Mouse (Mus musculus) heart, postnatal 0 days (tissue): Measurements from ENCODE around the gene Celf2. TPM values are rescaled to one million over a fixed set of nuclear protein-coding genes. Genes with fewer than 3 reads are reported as not detected.

Source experiments
- ATAC-seq: fragments of 200-750 bp; cut with Nextera tagmentation; 2 replicates; pipeline ENCODE4 v1.8.0; 2017; ENCODE audit warnings: low read depth, moderate number of reproducible peaks, moderate library complexity; ENCODE audit not compliant: insufficient read depth
- DNase-seq: peaks from one replicate; pipeline ENCODE4 v3.0.0-alpha.2; 2016; ENCODE audit warnings: low spot score
- H3K27ac ChIP-seq: fragments of 300-500 bp; sonication (generic); 2 replicates; pipeline ENCODE4 v1.5.1; 2014; ENCODE audit warnings: low read depth, mild to moderate bottlenecking
- H3K27me3 ChIP-seq: fragments of 300-500 bp; sonication (generic); 2 replicates; pipeline ENCODE4 v1.6.1; 2014; ENCODE audit warnings: low read length, mixed read lengths; ENCODE audit not compliant: control insufficient read depth, insufficient read depth
- H3K36me3 ChIP-seq: fragments of 300-500 bp; sonication (generic); replicated peaks from 2 replicates; pipeline ENCODE4 v1.6.1; 2014; ENCODE audit warnings: low read length, mixed read lengths; ENCODE audit not compliant: control insufficient read depth, insufficient read depth
- H3K4me1 ChIP-seq: fragments of 300-500 bp; sonication (generic); 2 replicates; pipeline ENCODE4 v1.6.1; 2014; ENCODE audit warnings: antibody characterized with exemption; ENCODE audit not compliant: control insufficient read depth, insufficient read depth
- H3K4me2 ChIP-seq: fragments of 300-500 bp; sonication (generic); 2 replicates; pipeline ENCODE4 v1.6.1; 2014; ENCODE audit warnings: low read depth, mild to moderate bottlenecking, low read length, moderate library complexity
- H3K4me3 ChIP-seq: fragments of 300-500 bp; sonication (generic); 2 replicates; pipeline ENCODE4 v1.5.1; 2014; ENCODE audit warnings: low read depth, low read length
- H3K9ac ChIP-seq: fragments of 300-500 bp; sonication (generic); replicated peaks from 2 replicates; pipeline ENCODE4 v1.6.1; 2014; ENCODE audit warnings: low read depth, low read length, mixed read lengths
- H3K9me3 ChIP-seq: fragments of 300-500 bp; sonication (generic); replicated peaks from 2 replicates; pipeline ENCODE4 v1.6.1; 2016; ENCODE audit warnings: low read length; ENCODE audit not compliant: control insufficient read depth
- CTCF ChIP-seq: IDR thresholded peaks from 2 replicates; pipeline ENCODE4 v1.5.1; 2016; ENCODE audit warnings: antibody characterized with exemption, control low read depth, low read depth
- EP300 ChIP-seq: IDR thresholded peaks from 2 replicates; pipeline ENCODE4 v1.6.1; 2016; ENCODE audit warnings: antibody characterized with exemption, low read depth
- WGBS: fragments of 180-500 bp; shearing (Covaris S2); extraction: QIAGEN DNeasy Blood & Tissue Kit; methylation state at CpG from one replicate; pipeline ENCODE4 v1.1.7; 2014; 5-methylcytosine and 5-hydroxymethylcytosine counted together
- polyA plus RNA-seq: library from polyadenylated mRNA; unstranded; fragments of >200 nt; fragmentation: Nextera tagmentation; extraction: Ambion mirVana; gene quantifications from 2 replicates; pipeline ENCODE4 v1.2.1, GENCODE M21; 2015
- total RNA-seq: library from RNA; depleted of rRNA; stranded (reverse); fragments of >200 nt; gene quantifications from 2 replicates; pipeline ENCODE4 v1.2.3, GENCODE M21; 2014; ENCODE audit warnings: low replicate concordance

Celf2 gene
- total and polyA plus RNA-seq, 2 experiments from 2014 or later: 47.6 to 64.9 TPM

DNA sequence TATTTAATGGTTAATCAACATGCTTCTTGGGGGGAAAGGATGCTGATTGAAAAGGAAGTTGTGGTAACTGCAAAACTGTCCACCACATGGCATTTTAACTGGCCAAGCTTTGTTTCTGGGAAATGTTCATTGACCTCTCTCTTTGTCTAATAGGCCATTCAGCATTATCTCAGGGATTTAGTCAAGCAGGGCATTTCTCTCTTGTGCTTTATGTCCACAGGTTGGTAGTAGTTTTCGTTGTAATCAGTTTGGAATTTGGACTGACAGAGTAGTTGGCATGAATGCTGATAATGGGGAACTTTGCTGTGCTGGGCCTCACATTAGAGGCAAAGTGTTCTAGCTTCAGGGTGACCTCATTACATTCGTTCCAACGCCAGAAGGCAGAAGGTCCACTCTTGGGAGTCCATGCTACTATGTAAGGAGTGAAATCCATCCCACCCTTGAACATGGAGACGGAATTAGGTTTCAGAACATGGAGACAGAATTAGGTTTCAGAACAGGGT, 363.8 kb downstream of the Celf2 start:
- DNase-seq: no peak
- Histone ChIP-seq H3K9ac (no peak overlapping the region), H3K27ac (no peak overlapping the region), H3K4me2 (no peak overlapping the region), H3K4me3 (no peak overlapping the region), H3K9me3 (no peaks in the 10 kb centered on the region), H3K27me3 (no peaks in the 10 kb centered on the region), H3K36me3 (no peaks in the 10 kb centered on the region), H3K4me1 (no peaks in the 10 kb centered on the region)
- TF ChIP-seq CTCF: no peak
- TF ChIP-seq EP300: no peak
- ATAC-seq: no peak
- 50% methylated on average over 4 of the region's 4 CpGs for WGBS

DNA sequence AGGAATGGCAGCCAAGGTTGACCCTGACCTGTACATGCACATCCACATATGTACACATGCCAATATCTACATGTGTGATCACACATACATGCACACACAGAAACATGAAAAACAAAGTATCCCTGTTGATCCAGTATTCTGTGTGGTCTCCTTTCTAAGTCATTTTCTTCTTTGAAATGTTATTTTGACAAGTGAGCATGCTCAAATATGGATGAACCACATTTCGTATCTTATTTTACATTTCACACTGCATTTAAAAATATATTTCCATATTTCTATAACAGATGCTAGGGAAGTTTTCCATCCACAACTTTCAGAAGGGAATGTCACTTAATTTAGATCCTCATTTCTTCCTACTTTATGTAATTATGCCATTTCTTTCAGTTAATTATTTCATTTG, 364.5 kb downstream of the Celf2 start:
- Histone ChIP-seq H3K36me3 (no peaks in the 10 kb centered on the region), H3K4me1 (no peaks in the 10 kb centered on the region), H3K9me3 (no peaks in the 10 kb centered on the region), H3K27me3 (no peaks in the 10 kb centered on the region), H3K27ac (no peak overlapping the region), H3K4me3 (no peak overlapping the region), H3K4me2 (no peak overlapping the region), H3K9ac (no peak overlapping the region)
- ATAC-seq: no peak
- no peak for TF ChIP-seq CTCF
- no peak for TF ChIP-seq EP300
- 90% methylated on average over 1 of the region's 1 CpGs for WGBS
- DNase-seq: no peak

DNA sequence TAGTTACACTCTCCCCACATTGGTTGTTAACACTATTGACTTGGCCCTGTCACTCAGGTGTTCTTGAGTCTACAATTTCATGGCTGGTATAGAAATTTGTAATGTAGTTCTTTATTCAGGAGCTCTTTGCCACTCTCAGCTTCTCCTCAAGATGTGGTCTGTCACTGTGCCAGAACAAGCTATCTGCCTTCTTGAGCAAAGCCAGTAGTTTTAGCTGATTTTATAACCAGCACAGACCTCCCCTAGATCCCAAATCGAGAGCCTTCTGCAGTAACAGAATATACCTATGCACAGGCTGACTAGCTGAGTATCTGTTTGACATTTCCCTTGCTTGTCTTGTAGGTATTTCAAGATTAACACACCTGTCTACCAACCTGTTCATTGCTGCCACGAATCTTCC, 386.0 kb downstream of the Celf2 start:
- no peak overlapping the region for H3K4me3 ChIP-seq
- H3K27ac ChIP-seq: no peak overlapping the region
- ATAC-seq (no peak), DNase-seq (no peak)
- TF ChIP-seq CTCF: no peak
- TF ChIP-seq EP300: no peak
- no peaks in the 10 kb centered on the region for H3K36me3 ChIP-seq
- no peaks in the 10 kb centered on the region for H3K27me3 ChIP-seq
- 72% methylated on average over 2 of the region's 2 CpGs for WGBS
- no peak overlapping the region for H3K4me2 ChIP-seq
- no peaks in the 10 kb centered on the region for H3K9me3 ChIP-seq
- H3K4me1 ChIP-seq: no peaks in the 10 kb centered on the region
- H3K9ac ChIP-seq: no peak overlapping the region

DNA sequence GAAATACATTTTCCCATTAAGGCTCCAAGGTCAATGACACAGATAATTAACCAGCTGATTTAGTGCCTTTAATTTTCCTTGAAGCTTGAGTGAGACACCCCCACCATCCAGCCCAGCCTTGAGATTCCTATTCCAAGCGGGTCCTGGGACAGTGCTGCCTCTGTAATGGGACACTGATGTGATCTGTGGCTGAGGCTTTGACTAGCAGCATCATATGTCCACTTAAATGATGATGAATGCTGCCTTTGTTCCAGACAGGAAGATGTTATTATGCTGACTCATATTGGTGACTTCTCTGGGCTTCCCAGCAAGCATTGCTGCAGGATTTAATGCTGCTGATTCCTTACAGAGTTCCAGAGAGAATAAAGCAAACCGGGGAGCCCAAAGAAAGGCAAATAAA, 393.6 kb downstream of the Celf2 start:
- H3K36me3 ChIP-seq: no peaks in the 10 kb centered on the region
- ATAC-seq (no peak), DNase-seq (no peak)
- no peak overlapping the region for H3K4me2 ChIP-seq
- 44% methylated on average over 2 of the region's 2 CpGs for WGBS
- H3K4me3 ChIP-seq: no peak overlapping the region
- no peaks in the 10 kb centered on the region for H3K4me1 ChIP-seq
- no peak overlapping the region for H3K27ac ChIP-seq
- H3K9ac ChIP-seq: no peak overlapping the region
- no peaks in the 10 kb centered on the region for H3K9me3 ChIP-seq
- no peaks in the 10 kb centered on the region for H3K27me3 ChIP-seq
- TF ChIP-seq EP300 (no peak), CTCF (no peak)

DNA sequence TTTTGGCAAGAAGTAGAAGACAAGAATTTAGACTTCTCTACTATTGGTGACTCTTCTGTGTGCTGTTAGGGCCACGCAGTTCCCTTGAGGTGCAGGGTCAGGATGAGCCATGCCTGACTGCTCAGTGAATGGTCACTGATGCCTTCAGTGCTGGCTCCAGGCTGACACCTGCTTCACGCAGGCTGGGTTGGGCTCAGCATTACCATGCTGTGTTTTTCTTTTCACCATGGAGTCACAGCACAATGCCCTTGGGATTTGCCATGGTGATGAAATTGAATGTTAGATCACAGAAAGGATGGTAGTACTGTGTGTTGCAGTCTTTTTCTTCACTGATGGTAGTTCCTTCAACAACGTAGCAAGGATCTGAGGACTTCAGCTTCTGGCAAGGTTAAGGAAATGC, 394.2 kb downstream of the Celf2 start:
- TF ChIP-seq CTCF (no peak), EP300 (no peak)
- no peaks in the 10 kb centered on the region for H3K36me3 ChIP-seq
- no peaks in the 10 kb centered on the region for H3K9me3 ChIP-seq
- no peak overlapping the region for H3K27ac ChIP-seq
- DNase-seq (no peak), ATAC-seq (no peak)
- no peak overlapping the region for H3K9ac ChIP-seq
- H3K27me3 ChIP-seq: no peaks in the 10 kb centered on the region
- no peaks in the 10 kb centered on the region for H3K4me1 ChIP-seq
- no peak overlapping the region for H3K4me2 ChIP-seq
- no peak overlapping the region for H3K4me3 ChIP-seq
- WGBS: 77% methylated on average over 3 of the region's 3 CpGs

DNA sequence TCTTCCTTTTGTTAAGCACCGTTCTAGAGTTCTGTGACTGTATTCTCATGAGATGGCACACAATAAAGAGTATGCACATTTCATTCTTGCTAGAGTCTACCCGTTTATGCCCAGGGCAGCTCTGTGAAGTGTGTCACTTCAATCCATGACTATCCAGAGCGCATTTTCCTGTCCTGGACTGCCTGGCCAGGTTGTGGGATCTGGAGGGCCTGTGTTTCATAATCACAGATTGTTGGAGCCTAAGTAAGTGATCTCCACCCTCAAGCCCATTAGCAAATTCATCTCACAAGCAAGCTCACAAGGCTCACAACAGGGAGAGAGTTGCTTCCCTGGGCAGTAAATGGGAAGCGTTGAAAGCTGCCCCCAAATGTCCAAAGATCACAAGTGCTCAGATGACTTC, 395.6 kb downstream of the Celf2 start:
- Histone ChIP-seq H3K27ac (no peak overlapping the region), H3K4me2 (no peak overlapping the region), H3K4me3 (no peak overlapping the region), H3K9me3 (no peaks in the 10 kb centered on the region), H3K9ac (no peak overlapping the region), H3K4me1 (no peaks in the 10 kb centered on the region), H3K27me3 (no peaks in the 10 kb centered on the region), H3K36me3 (no peaks in the 10 kb centered on the region)
- ATAC-seq (no peak), DNase-seq (no peak)
- TF ChIP-seq EP300 (no peak), CTCF (no peak)
- WGBS: 83% methylated on average over 4 of the region's 4 CpGs
